In genomic region chr7:29039604-29039984, GRCm38 (mm10) we compare ENCODE assay signal across 8 mouse cellular contexts. TPM values are rescaled to one million over a fixed set of nuclear protein-coding genes. Genes with fewer than 3 reads are reported as not detected.
A peak's percentile ranks its signal among the peaks of the same experiment; 100 is the strongest.
DNase-seq lines count a peak whose midpoint lies in the region; ATAC-seq and TF ChIP-seq lines count a peak whose summit lies in the region.

No protein-coding gene starts in this region.

- H3K4me3 ChIP-seq in cortical plate, adult 2 months (ENCODE audit: insufficient read depth, low read length): no peak overlapping the region
- H3K4me3 ChIP-seq in gastrocnemius, adult 2 months: peak overlapping the region; percentile 53
- peak overlapping the region; percentile 31 for H3K4me3 ChIP-seq in hindbrain, postnatal 0 days (ENCODE audit: low read length)

- no peaks in the 10 kb centered on the region for H3K36me3 ChIP-seq in hindbrain, postnatal 0 days (ENCODE audit: insufficient read depth, low read length)

- peak; percentile 76 for DNase-seq in gastrocnemius, adult 2 months
- peak; percentile 95 for DNase-seq in hindbrain, postnatal 0 days (ENCODE audit: low spot score)
- peak; percentile 90 for DNase-seq in left cerebral cortex, adult 18-20 months (ENCODE audit: low spot score in 2 of 2)
- peak; percentile 63 to 91 for DNase-seq in lung, postnatal 4 days
- DNase-seq in retina, postnatal 7 days (ENCODE audit: low read depth, low spot score): peak; percentile 84
- DNase-seq in urinary bladder, adult 18-20 months (ENCODE audit: low spot score in 2 of 2): peak; percentile 66 to 77

- no peaks in the 10 kb centered on the region for H3K27me3 ChIP-seq in hindbrain, postnatal 0 days (ENCODE audit: insufficient read depth, low read length)

- peak; percentile 58 for TF ChIP-seq CTCF in cortical plate, adult 2 months (IDR thresholded peaks at IDR 0.05; ENCODE audit: extremely low read depth, insufficient read depth, low read length)
- peak; percentile 74 for TF ChIP-seq CTCF in gastrocnemius, adult 2 months (IDR thresholded peaks at IDR 0.05)
- peak; percentile 94 for TF ChIP-seq CTCF in hindbrain, postnatal 0 days (IDR thresholded peaks at IDR 0.05; ENCODE audit: low read depth)

- intact Hi-C loops in gastrocnemius, adult 2 months (cut with DNase I): loop anchor here (10.0 kb wide), 1 partner anchor 255 kb away; the partner anchor contains the start of gene Rinl

- H3K4me1 ChIP-seq in cortical plate, adult 2 months (ENCODE audit: control insufficient read depth, insufficient read depth, low read length): no peaks in the 10 kb centered on the region; the same call in 1 of the 2 replicates
- no peaks in the 10 kb centered on the region for H3K4me1 ChIP-seq in hindbrain, postnatal 0 days (ENCODE audit: insufficient read depth, low read length)

- peak; percentile 83 for ATAC-seq in activated CD4-positive, CD25-positive, alpha-beta regulatory T cell, adult 4 months
- peak; percentile 44 for ATAC-seq in hindbrain, postnatal 0 days

- under 1% methylated on average over 11 of the region's 11 CpGs for WGBS in hindbrain, postnatal 0 days

- H3K27ac ChIP-seq in cortical plate, adult 2 months (ENCODE audit: insufficient read depth, low read length): no peak overlapping the region
- H3K27ac ChIP-seq in gastrocnemius, adult 2 months: peak overlapping the region; percentile 43
- H3K27ac ChIP-seq in hindbrain, postnatal 0 days: 0 out of 2 replicates have a peak overlapping the region, but pooled peaks have one; percentile 26

- H3K4me2 ChIP-seq in hindbrain, postnatal 0 days (ENCODE audit: low read depth, low read length): peak overlapping the region; percentile 71

- no peaks in the 10 kb centered on the region for H3K9me3 ChIP-seq in hindbrain, postnatal 0 days (ENCODE audit: low read length)

- TF ChIP-seq POLR2A in cortical plate, adult 2 months (IDR thresholded peaks at IDR 0.05; ENCODE audit: extremely low read depth, insufficient read depth, low read length): no peak

- H3K9ac ChIP-seq in hindbrain, postnatal 0 days (replicated peaks; ENCODE audit: low read length): peak overlapping the region; percentile 45

RNA-seq across cellular contexts. Expression of gene Map4k1, which starts 57.7 kb away (rescaled TPM):
- 100 to 1,000 TPM in 1 of 2 experiments, 10 to 100 TPM in 1; 88.8 to 120 TPM for polyA plus RNA-seq in activated CD4-positive, CD25-positive, alpha-beta regulatory T cell, adult 4 months (2017; shearing (Covaris generic))
- polyA plus RNA-seq in cortical plate, adult 2 months (2012; rRNA removed): 2.2 and 2.8 TPM in 2 replicates
- under 1 TPM; 0.25 to 0.33 TPM for total RNA-seq in gastrocnemius, adult 2 months (2021)
- total RNA-seq in hindbrain, postnatal 0 days (2014; rRNA removed): 4.1 and 5.8 TPM in 2 replicates
- 12.5 and 15.0 TPM in 2 replicates for polyA plus RNA-seq in hindbrain, postnatal 0 days (2015; fragmentation: Nextera tagmentation; extraction: Ambion mirVana)
- total RNA-seq in left cerebral cortex, adult 18-20 months (2021): 1 to 10 TPM; 1.0 to 1.7 TPM

RNA-seq across cellular contexts. Expression of gene Eif3k, which starts 57.9 kb away (rescaled TPM):
- 100 to 1,000 TPM; 603 to 630 TPM for polyA plus RNA-seq in activated CD4-positive, CD25-positive, alpha-beta regulatory T cell, adult 4 months (2017; shearing (Covaris generic))
- 307 and 320 TPM in 2 replicates for polyA plus RNA-seq in cortical plate, adult 2 months (2012; rRNA removed)
- total RNA-seq in gastrocnemius, adult 2 months (2021): 100 to 1,000 TPM; 122 to 141 TPM
- 347 and 472 TPM in 2 replicates for total RNA-seq in hindbrain, postnatal 0 days (2014; rRNA removed)
- polyA plus RNA-seq in hindbrain, postnatal 0 days (2015; fragmentation: Nextera tagmentation; extraction: Ambion mirVana): 309 TPM in 2 replicates
- total RNA-seq in left cerebral cortex, adult 18-20 months (2021): 100 to 1,000 TPM; 196 to 199 TPM
